Mouse (Mus musculus) CD4-positive naive resting alpha-beta T cell, adult 76 days (primary cell): ENCODE data around the gene Ing4. TPM values are rescaled to one million over a fixed set of nuclear protein-coding genes. Genes with fewer than 3 reads are reported as not detected.

ENCODE experiments used
- total RNA-seq: library from RNA; stranded (reverse); gene quantifications from one replicate; pipeline ENCODE4 v1.2.4, GENCODE M21; 2023

Ing4 gene
- total RNA-seq, result 72.1 TPM

GRCm38 (mm10) chr6:125039533-125040153, at the start of gene Ing4:
Gene Ing4, plus strand, starts transcription at chr6:125039760.

GRCm38 (mm10) chr6:124996551-124997501, 42.7 kb upstream of the Ing4 start, which contains the start of gene Pianp:
Gene Pianp, plus strand, starts transcription at chr6:124996694.

GRCm38 (mm10) chr6:125009129-125009180, 30.6 kb upstream of the Ing4 start, which contains the start of gene Zfp384:
Gene Zfp384, plus strand, starts transcription at chr6:125009145.

GRCm38 (mm10) chr6:125049678-125050077, 10.1 kb downstream of the Ing4 start, which contains the start of gene Acrbp:
Gene Acrbp, plus strand, starts transcription at chr6:125049689.

GRCm38 (mm10) chr6:125067571-125067995, 28.0 kb downstream of the Ing4 start, which contains the start of gene Lpar5:
Gene Lpar5, plus strand, starts transcription at chr6:125067920.

GRCm38 (mm10) chr6:125095391-125096278, 56.1 kb downstream of the Ing4 start, which contains the start of gene Chd4:
Gene Chd4, plus strand, starts transcription at chr6:125095981.

Other genes with a start within 250 kb of the Ing4 start
- gene Spsb2, start 231.1 kb upstream of the Ing4 start, total RNA-seq, result 3.4 TPM
- gene Tpi1, start 225.5 kb upstream of the Ing4 start, total RNA-seq, result 25.6 TPM
- gene Usp5, start 210.3 kb upstream of the Ing4 start, total RNA-seq, result 61.8 TPM
- 4.2 TPM for gene Cdca3, start 210.2 kb upstream of the Ing4 start, total RNA-seq
- gene Gnb3, start 199.5 kb upstream of the Ing4 start, total RNA-seq, result not detected
- not detected for gene P3h3, start 182.0 kb upstream of the Ing4 start, total RNA-seq
- 0.82 TPM for gene Gpr162, start 175.8 kb upstream of the Ing4 start, total RNA-seq
- gene Cd4, start 151.5 kb upstream of the Ing4 start, total RNA-seq, result 401 TPM
- gene Lag3, start 128.1 kb upstream of the Ing4 start, total RNA-seq, result 2.6 TPM
- gene Ptms, start 119.7 kb upstream of the Ing4 start, total RNA-seq, result 60.5 TPM
- 72.1 TPM for gene Mlf2, start 108.4 kb upstream of the Ing4 start, total RNA-seq
- 40.5 TPM for gene Cops7a, start 74.2 kb upstream of the Ing4 start, total RNA-seq
- 1.1 TPM for gene Pianp, start 43.1 kb upstream of the Ing4 start, total RNA-seq
- 79.4 TPM for gene Zfp384, start 30.6 kb upstream of the Ing4 start, total RNA-seq
- 10.1 TPM for gene Acrbp, start 9.9 kb downstream of the Ing4 start, total RNA-seq
- gene Lpar5, start 28.2 kb downstream of the Ing4 start, total RNA-seq, result 12.8 TPM
- 269 TPM for gene Chd4, start 56.2 kb downstream of the Ing4 start, total RNA-seq
- gene Nop2, start 92.1 kb downstream of the Ing4 start, total RNA-seq, result 31.9 TPM
- gene Iffo1, start 105.5 kb downstream of the Ing4 start, total RNA-seq, result 32.4 TPM
- gene Gapdh, start 126.7 kb downstream of the Ing4 start, total RNA-seq, result 445 TPM
- 28.7 TPM for gene Ncapd2, start 151.9 kb downstream of the Ing4 start, total RNA-seq
- gene Mrpl51, start 152.0 kb downstream of the Ing4 start, total RNA-seq, result 19.4 TPM
- gene Vamp1, start 175.8 kb downstream of the Ing4 start, total RNA-seq, result 95.8 TPM
- gene Tapbpl, start 192.1 kb downstream of the Ing4 start, total RNA-seq, result 29.7 TPM
- 174 TPM for gene Cd27, start 197.2 kb downstream of the Ing4 start, total RNA-seq
- gene Tuba3a, start 246.3 kb downstream of the Ing4 start, total RNA-seq, result not detected